Mouse (Mus musculus) spleen, postnatal 4 days (tissue): Measurements from ENCODE around the gene Ntf3.

Experiments used
- DNase-seq, 2 experiments: peaks; one replicate each; pipeline ENCODE4 v3.0.0; 2022; ENCODE audit warnings: low spot score in 2 of 2

Gene Ntf3

DNA sequence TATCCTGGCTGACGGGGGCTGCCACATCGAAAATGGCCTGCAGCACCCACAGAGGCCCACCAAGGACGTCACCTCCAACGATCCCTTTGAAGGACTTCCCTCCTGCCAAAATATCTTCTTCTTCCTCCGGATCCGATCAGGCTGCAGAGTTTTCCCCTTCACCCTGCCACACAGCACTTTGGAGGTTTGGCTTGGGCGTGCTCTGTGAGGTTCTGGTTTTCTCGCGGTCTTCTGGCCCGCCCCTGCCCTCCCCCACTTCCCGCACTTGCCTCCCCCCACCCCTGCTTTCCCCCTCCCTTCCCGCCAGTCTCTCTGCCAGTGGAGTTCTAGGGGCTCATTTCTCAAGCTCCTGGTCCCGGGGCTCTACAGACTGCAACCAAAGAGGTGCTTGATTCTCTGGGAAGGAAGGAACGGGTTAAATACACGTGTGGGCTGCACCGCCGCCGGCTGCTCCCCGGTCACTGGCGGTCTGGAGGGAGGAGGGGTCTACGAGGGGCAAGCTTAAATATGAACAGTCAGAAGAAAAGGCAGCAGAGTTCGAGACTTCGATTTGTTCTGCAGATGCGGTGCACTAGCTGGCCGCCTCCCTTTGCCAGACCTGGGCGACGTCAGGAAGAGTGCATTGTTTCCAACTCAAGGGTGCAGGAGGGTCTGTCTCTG lies at the start of gene Ntf3:
TSS of gene Ntf3 (minus strand) at position 363 of the 660 bp plus-strand sequence.
- DNase-seq = no peak

- no peak for DNase-seq
These were observed 46.6 kb upstream of the Ntf3 start for GRCm38 (mm10) chr6:126213330-126213729.

DNA sequence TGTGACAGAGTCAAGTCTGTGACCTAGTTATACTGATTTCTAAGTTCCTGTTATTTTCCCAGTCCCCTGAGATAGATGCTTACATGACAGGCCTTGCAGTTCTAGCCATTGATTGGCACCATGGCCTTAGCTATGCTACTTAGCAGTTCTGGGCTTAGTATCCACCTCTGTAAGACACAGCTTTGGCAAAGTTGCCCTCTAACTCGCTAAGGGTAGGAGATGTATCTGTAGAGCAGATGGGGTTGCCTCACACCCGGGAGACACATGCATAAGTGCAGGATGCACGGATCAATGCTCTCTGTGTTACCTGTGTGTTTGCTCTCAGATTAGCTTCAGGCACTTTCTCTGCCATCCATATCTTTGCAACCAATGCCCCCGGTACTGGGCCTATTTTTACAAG lies 36.7 kb upstream of the Ntf3 start:
- no peak for DNase-seq

GRCm38 (mm10) chr6:126202959-126203358 lies 36.2 kb upstream of the Ntf3 start:
- DNase-seq = no peak

- DNase-seq = no peak
These were observed 35.0 kb upstream of the Ntf3 start for GRCm38 (mm10) chr6:126201721-126202120.

GRCm38 (mm10) chr6:126199916-126200315 lies 33.2 kb upstream of the Ntf3 start:
- no peak for DNase-seq

- DNase-seq = no peak
These were observed 28.1 kb upstream of the Ntf3 start for GRCm38 (mm10) chr6:126194760-126195159.

GRCm38 (mm10) chr6:126190218-126190871 lies 23.6 kb upstream of the Ntf3 start:
- DNase-seq = no peak

- DNase-seq = no peak
These were observed 20.7 kb upstream of the Ntf3 start for GRCm38 (mm10) chr6:126187400-126187799.

- no peak for DNase-seq
These were observed 19.4 kb upstream of the Ntf3 start for GRCm38 (mm10) chr6:126186116-126186515.

DNA sequence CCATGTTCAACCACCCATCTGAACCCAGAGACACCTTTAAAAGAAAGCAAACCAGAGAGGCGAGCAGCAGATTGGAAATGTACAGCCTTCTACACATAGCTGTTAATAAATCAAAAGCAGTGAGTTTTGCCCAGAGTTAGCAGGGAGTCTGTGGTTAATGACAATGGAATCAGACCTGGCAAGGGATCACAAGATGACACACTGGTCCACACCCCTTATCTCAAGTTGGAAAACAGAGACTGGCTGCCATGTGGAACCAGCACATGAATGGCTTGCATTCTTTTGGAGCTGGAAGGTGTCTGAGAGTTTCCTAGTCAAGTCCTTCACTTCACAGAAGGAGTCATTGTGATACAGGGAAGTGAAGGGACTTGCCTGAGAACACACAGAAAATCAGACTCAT lies 5.4 kb upstream of the Ntf3 start:
- DNase-seq = no peak

DNA sequence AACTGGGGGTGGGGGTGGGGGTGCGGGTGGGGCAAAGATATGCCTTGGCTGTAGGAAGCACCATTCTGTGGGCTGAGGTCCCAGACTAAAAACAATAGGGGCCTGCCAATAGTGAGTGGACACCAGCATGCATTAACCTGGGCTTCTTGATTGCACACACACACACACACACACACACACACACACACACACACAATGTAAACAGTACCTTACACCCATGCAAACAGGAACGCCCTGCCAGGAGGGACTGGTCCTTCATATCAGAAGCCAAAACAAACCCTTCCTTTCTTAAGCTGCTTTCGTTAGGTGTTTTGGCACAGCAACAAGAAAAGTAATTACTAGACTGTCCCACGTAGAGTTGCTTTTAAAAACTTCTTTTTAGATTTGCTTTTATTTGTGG lies 4.1 kb upstream of the Ntf3 start:
- DNase-seq = no peak

DNA sequence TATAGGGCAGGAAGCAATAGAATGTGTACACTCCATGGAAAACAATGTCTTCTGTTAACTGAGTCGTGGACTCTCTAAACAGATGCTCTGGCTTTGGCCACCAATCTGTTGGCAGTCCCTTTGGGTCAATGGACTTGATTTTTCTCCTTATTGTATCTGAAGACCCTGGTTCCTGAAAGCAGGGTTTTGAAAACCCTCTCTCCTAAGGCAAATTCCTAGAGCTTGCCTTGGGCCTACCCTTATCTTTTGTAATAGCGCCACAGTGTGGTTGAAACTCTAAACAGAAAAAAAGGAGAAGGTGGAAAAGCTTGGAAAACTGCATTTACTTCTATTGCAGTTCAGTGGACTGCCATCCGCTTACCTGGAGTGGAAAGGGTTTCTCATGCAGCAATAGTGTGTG lies 1.0 kb upstream of the Ntf3 start:
- no peak for DNase-seq

DNA sequence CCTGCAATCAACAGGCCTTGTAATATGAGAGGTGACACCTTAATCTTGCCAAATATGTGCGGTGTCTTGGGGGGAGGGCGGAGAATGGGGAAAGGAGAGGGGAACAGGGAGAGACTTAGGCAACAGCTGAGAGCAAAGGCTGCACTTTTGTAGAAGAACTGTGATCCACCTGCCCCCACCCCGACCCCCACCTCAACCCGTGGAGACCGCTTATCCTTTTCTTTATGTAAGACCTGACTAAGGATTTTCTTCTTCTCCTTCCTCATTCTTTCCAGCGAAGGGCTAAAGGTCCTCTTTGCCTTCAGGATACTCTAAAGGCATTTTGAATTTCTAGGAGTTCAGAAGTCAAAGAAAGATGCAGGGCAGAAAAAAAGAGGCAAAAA lies 489 bp upstream of the Ntf3 start:
- DNase-seq = no peak

DNA sequence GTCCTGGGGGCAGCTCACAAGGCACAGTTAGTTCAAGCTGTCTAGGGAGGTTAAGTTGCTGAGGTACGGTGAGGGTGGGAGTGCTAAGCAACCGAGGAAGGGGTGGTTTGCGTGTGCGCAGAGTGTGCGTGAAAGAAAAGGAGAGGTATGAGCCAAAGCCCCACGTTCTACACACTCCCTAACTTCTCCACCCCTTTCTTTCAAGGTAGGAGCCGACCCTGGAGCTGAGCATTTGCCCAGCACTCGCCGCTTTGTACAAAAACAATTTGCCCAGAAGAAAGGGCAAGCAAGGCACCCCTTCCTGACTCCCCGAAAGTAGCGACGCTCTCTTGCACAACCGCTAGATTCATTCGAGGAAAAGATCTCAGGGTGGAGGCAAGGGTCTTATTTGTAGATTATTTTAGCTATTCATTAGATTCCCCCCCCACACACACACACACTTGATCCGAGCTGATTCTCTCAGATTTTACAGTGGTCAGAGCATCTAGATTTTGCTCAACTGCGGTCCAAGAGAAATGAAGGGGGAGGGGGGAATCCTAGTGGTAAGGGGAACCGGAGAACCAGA lies 1.0 kb downstream of the Ntf3 start:
- no peak for DNase-seq

- no peak for DNase-seq
These were observed 1.9 kb downstream of the Ntf3 start for GRCm38 (mm10) chr6:126164781-126165180.

- no peak for DNase-seq
These were observed 2.6 kb downstream of the Ntf3 start for GRCm38 (mm10) chr6:126163861-126164755.

DNA sequence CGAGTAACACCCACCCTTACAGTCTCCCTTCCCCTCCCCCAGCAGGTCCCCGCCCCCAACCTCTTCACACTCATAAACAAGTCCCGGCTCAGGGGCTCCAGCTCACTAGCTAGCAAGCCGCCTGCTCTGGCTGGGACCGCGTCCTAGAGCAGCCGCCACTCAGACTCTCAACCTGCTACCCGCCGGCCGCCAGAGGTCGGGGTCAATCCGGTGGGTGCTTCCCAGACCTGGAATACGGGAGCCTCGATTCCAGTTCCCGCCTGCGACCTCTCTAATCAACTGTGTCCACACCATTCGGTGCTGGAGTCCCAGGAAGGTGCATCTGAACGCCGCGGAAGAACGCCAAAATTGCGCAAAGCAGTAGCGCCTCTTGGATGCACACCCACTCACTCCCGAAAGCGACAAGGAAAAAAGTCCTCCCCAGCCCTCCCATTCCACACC lies 3.5 kb downstream of the Ntf3 start:
- no peak for DNase-seq

GRCm38 (mm10) chr6:126162351-126162758 lies 4.4 kb downstream of the Ntf3 start:
- DNase-seq = no peak

DNA sequence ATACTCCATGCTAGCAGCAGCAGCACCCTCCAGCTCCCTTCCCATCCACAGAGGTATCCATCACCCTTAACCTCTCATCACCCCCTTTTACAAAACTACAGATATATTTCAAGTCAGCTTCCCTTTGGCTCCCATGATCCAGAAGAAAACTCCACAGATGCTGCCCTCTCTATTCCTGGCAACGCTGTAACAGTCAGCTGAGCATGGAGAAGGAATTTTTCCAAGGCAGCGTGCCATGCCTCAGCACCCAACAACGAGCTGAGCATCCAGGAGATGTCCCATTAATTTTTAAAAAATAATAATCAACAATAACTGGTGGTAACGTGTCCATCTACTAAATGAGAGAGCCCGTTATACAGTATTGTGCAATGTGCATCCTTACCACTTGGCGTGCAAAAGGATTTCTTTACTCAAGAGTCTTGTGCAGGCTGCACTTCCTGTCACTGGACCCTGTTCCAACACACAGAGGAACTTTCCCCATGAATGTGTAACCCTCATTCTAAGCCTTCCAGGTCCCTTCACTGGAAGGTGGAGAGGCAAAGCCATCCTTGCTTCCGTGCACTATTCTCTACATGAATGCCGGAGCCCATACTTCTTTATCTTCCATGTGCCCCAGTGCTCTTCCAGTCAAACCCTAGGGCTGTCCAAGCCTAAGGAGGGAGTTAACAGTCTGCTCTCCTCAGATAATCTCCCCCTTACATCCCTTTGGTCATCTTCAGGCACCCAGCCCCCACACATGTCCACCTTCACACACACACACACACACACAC lies 5.0 kb downstream of the Ntf3 start:
- no peak for DNase-seq

DNA sequence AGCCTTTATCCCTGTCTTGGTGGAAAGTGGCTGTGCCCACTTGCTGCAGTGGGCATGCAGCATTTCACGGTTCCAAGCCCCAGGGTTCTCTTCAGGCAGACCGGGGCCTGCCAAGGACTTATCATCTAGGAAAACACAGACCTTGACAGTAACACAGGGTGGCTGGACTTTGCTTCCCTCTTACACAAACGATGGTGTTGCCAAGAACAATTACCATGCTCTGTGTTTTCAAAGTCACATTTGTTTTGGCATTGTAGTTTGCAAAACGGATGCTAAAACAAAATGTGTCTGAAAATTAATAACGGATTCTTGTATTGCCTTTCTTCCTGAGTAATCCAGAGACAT lies 6.7 kb downstream of the Ntf3 start:
- no peak for DNase-seq
